Mouse (Mus musculus) forebrain, embryonic 11.5 days (tissue): ENCODE data around the gene Wwtr1. TPM values are rescaled to one million over a fixed set of nuclear protein-coding genes. Genes with fewer than 3 reads are reported as not detected.

ENCODE experiments used
- ATAC-seq: fragments of 200-750 bp; cut with Nextera tagmentation; replicated peaks from 2 replicates; pipeline ENCODE4 v1.8.0; 2017; ENCODE audit warnings: moderate TSS enrichment; ENCODE audit not compliant: low FRiP score
- DNase-seq: peaks from one replicate; pipeline ENCODE4 v3.0.0-alpha.2; 2017; ENCODE audit warnings: low spot score
- H3K27ac ChIP-seq: fragments of 300-500 bp; sonication (generic); 2 replicates; pipeline ENCODE4 v1.5.1; 2014; ENCODE audit warnings: low read depth, low read length
- H3K27me3 ChIP-seq: fragments of 300-500 bp; sonication (generic); 2 replicates; pipeline ENCODE4 v1.6.1; 2014; ENCODE audit warnings: mild to moderate bottlenecking, low read length, mixed read lengths; ENCODE audit not compliant: control insufficient read depth, insufficient read depth
- H3K36me3 ChIP-seq: fragments of 300-500 bp; sonication (generic); 2 replicates; pipeline ENCODE4 v1.6.1; 2014; ENCODE audit warnings: mild to moderate bottlenecking, low read length, moderate library complexity, mixed read lengths; ENCODE audit not compliant: control insufficient read depth, insufficient read depth
- H3K4me1 ChIP-seq: fragments of 300-500 bp; sonication (generic); replicated peaks from 2 replicates; pipeline ENCODE4 v1.6.1; 2014; ENCODE audit warnings: low read length, mixed read lengths; ENCODE audit not compliant: control insufficient read depth, insufficient read depth
- H3K4me2 ChIP-seq: fragments of 300-500 bp; sonication (generic); 2 replicates; pipeline ENCODE4 v1.6.1; 2014; ENCODE audit warnings: low read depth, mild to moderate bottlenecking, low read length, moderate library complexity, mixed read lengths; ENCODE audit not compliant: severe bottlenecking
- H3K4me3 ChIP-seq: fragments of 300-500 bp; sonication (generic); 2 replicates; pipeline ENCODE4 v1.5.1; 2014; ENCODE audit warnings: low read depth, low read length
- H3K9ac ChIP-seq: fragments of 300-500 bp; sonication (generic); 2 replicates; pipeline ENCODE4 v1.6.1; 2014; ENCODE audit warnings: low read length
- H3K9me3 ChIP-seq: fragments of 300-500 bp; sonication (generic); 2 replicates; pipeline ENCODE4 v1.6.1; 2016; ENCODE audit warnings: low read length, mixed read lengths; ENCODE audit not compliant: control insufficient read depth
- WGBS: fragments of 180-500 bp; shearing (Covaris S2); extraction: QIAGEN DNeasy Blood & Tissue Kit; methylation state at CpG from one replicate; pipeline ENCODE4 v1.1.7; 2014; 5-methylcytosine and 5-hydroxymethylcytosine counted together
- polyA plus RNA-seq: library from polyadenylated mRNA; unstranded; fragments of >200 nt; fragmentation: Nextera tagmentation; extraction: Ambion mirVana; gene quantifications from 2 replicates; pipeline ENCODE4 v1.2.1, GENCODE M21; 2014

Gene Wwtr1
- polyA plus RNA-seq: 11.2 and 12.1 TPM in 2 replicates

DNA sequence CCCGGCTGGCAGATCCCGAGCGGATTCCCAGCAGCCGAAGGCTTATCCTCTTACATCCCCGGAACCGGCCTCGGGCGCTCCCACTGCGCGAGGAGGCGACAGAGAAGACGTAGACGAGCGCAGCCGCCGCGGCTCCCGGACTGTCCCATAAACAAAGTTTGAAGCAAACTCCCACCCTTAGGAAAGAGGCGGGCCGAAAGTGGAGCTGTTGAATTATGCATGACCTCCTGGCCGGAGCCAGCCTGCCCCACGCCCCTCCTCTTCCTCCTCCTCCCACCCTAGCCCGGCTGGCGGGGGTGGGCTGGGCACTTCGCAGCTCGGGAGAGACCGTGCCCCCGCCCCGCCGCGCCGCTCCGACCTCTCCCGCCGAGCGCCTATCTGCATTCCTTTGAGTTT, at the start of gene Wwtr1:
Gene Wwtr1, minus strand, starts transcription at position 251 of the 396 bp plus-strand sequence.
- ATAC-seq (peak; percentile 95), DNase-seq (peak; percentile 94)
- Histone ChIP-seq H3K9me3 (no peaks in the 10 kb centered on the region), H3K4me2 (peak within 1 kb of the TSS; percentile 83), H3K27ac (peak within 1 kb of the TSS; percentile 55), H3K9ac (peak within 1 kb of the TSS; percentile 77), H3K27me3 (no peaks in the 10 kb centered on the region), H3K36me3 (no peaks in the 10 kb centered on the region), H3K4me3 (peak within 1 kb of the TSS; percentile 74), H3K4me1 (peaks cover 8% of the 10 kb centered on the region; the same call in 1 of the 2 replicates)
- WGBS: under 1% methylated on average over 36 of the region's 36 CpGs

DNA sequence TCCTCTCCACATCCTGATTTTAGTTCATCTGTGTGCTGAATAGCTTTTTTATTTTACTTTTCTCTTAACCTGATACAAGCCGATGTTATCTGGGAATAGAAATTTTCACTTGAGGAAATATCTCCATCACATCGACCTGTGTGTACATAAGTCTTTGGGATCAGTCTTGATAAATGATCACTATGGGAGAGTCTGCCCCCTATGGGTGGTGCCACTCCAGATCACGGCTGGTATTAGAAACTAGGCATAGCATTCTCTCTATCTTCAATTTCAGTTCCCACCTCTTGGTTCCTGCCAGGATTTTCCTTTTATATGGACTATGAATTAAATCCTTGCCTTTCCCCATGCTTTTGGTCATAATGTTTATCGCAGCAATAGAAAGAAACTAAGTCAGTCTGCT, 44.0 kb upstream of the Wwtr1 start:
- Histone ChIP-seq H3K36me3 (no peaks in the 10 kb centered on the region), H3K27me3 (no peaks in the 10 kb centered on the region), H3K9me3 (no peaks in the 10 kb centered on the region), H3K4me2 (no peak overlapping the region), H3K4me3 (no peak overlapping the region), H3K27ac (no peak overlapping the region), H3K4me1 (no peaks in the 10 kb centered on the region), H3K9ac (no peak overlapping the region)
- DNase-seq (no peak), ATAC-seq (no peak)
- 84% methylated on average over 4 of the region's 4 CpGs for WGBS

DNA sequence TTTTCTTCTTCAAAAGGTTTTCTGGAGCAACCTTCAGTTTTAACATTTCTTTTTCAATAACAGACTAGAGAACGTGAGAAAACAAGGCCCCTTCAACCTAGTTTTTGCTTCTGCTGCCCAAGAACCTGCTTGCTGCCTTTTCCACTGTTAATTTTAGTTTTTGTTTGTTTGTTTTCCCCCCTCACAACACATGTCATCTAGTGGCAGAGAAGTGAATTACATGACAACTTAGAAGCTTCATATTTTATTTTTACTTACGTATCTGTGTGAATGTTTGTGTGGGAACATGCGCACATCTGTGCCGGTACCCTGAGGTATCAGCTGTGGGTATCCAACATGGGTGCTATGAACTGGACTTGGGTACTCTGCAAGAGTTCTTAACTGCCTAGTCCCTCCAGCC, 39.9 kb upstream of the Wwtr1 start:
- H3K27ac ChIP-seq: no peak overlapping the region
- no peaks in the 10 kb centered on the region for H3K36me3 ChIP-seq
- H3K9ac ChIP-seq: no peak overlapping the region
- H3K9me3 ChIP-seq: no peaks in the 10 kb centered on the region
- 95% methylated on average over 4 of the region's 4 CpGs for WGBS
- DNase-seq (no peak), ATAC-seq (no peak)
- H3K27me3 ChIP-seq: no peaks in the 10 kb centered on the region
- H3K4me2 ChIP-seq: no peak overlapping the region
- no peak overlapping the region for H3K4me3 ChIP-seq
- no peaks in the 10 kb centered on the region for H3K4me1 ChIP-seq

DNA sequence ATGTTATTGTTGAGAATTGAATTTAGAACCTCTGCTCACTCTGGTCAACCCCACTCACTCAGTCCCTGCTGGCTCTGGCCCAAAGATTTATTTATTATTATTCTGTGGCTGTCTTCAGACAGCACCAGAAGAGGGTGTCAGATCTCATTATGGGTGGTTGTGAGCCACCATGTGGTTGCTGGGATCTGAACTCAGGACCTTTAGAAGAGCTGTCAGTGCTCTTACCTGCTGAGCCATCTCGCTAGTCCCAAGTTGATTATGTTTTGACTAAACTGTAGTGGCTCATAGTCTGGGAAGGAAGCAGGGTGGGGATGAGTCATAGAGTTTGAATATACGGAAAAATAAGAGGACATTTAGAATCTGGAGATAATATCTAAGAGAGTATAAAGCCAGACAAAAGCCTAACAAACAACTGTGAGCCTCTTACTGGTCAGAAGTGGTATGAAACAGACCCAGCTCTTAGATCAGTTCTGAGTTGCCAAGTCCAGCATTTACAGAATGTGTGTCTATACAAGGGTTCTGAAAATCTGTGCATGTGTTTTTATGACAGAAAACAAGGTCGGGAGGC, 36.8 kb upstream of the Wwtr1 start:
- 83% methylated on average over 3 of the region's 3 CpGs for WGBS
- no peaks in the 10 kb centered on the region for H3K9me3 ChIP-seq
- H3K36me3 ChIP-seq: no peaks in the 10 kb centered on the region
- no peak overlapping the region for H3K4me3 ChIP-seq
- no peak overlapping the region for H3K9ac ChIP-seq
- ATAC-seq (no peak), DNase-seq (no peak)
- no peak overlapping the region for H3K27ac ChIP-seq
- H3K27me3 ChIP-seq: no peaks in the 10 kb centered on the region
- no peaks in the 10 kb centered on the region for H3K4me1 ChIP-seq
- no peak overlapping the region for H3K4me2 ChIP-seq

DNA sequence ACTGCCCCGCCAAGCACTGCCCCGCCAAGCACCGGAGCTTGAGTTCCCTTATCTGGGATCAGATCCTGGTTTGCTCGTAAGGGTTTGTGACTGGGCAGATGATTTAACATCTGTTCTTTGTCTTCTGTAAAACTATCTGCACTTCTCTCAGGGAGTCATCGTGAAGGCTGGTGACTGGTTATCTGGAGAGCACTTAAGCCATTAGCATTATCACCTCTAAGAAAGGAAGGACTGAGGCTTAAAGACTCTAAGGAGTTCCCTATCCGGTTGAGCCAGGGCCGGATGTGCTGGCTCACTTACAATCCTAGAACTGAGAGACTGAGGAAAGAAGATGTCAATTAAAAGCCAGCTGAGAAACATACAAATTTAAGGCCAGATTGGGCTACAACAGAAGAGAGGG, 36.1 kb upstream of the Wwtr1 start:
- no peaks in the 10 kb centered on the region for H3K9me3 ChIP-seq
- H3K36me3 ChIP-seq: no peaks in the 10 kb centered on the region
- DNase-seq (no peak), ATAC-seq (no peak)
- no peak overlapping the region for H3K9ac ChIP-seq
- WGBS: 89% methylated on average over 7 of the region's 7 CpGs
- no peaks in the 10 kb centered on the region for H3K4me1 ChIP-seq
- H3K4me2 ChIP-seq: no peak overlapping the region
- H3K27me3 ChIP-seq: no peaks in the 10 kb centered on the region
- no peak overlapping the region for H3K4me3 ChIP-seq
- H3K27ac ChIP-seq: no peak overlapping the region

DNA sequence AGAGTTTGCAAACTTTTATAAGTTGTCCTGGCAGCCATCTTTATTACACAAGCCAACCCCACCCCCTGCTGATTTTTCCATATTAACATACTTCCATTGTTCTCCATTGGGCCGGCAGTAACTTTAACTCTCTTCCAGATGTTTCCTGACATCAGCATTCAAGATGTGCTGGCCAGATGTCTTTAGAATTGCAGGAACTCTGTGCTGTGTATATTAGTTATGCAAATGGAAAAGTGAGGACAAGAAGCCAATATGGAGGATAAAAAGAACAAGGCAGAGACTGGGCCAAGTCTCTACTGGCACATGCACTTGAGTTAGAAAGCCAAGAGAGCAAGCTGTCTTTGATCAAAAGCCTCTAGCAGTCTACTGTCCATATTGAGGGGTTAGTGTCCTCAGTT, 28.9 kb upstream of the Wwtr1 start:
- Histone ChIP-seq H3K27me3 (no peaks in the 10 kb centered on the region), H3K4me3 (no peak overlapping the region), H3K36me3 (no peaks in the 10 kb centered on the region), H3K27ac (no peak overlapping the region), H3K4me2 (no peak overlapping the region), H3K9ac (no peak overlapping the region), H3K9me3 (no peaks in the 10 kb centered on the region), H3K4me1 (no peaks in the 10 kb centered on the region)
- no peak for ATAC-seq
- no peak for DNase-seq
- 58% methylated on average over 1 of the region's 1 CpGs for WGBS

DNA sequence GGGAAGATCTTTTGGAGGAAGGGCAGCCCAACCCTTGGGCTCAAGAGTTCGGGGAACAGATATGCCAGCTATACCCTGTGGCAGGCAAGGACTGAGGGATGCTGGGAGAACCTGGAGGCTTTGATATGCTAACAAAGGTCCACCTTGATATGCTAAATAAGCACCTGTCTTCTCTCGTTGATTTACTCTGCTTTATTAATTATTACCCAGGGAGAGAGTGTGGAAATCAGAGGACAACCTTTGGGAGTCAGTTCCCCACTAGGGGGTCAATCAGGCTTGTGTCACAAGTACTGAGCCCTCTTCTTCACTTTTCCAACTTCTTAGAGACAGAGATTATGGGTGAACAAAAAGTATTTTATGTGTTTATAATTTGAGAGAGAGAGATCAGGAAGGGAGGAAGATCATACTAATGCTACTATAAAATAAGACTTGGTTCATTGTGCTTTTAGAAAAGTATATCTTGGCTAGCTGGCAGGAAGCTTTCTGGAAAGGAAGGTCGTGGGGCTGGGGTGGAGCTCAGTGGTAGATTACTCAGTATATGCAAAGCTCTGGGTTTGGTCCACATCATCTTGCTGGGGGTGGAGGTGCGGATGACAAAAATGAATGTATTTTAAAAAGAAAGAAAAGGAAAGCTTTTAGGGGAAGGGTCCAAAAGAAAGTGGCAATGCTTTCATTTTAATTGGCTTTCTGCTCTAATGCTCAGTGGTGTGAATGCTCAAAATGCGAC, 28.3 kb upstream of the Wwtr1 start:
- H3K36me3 ChIP-seq: no peaks in the 10 kb centered on the region
- no peak overlapping the region for H3K4me2 ChIP-seq
- ATAC-seq: no peak
- H3K27me3 ChIP-seq: no peaks in the 10 kb centered on the region
- DNase-seq: no peak
- no peaks in the 10 kb centered on the region for H3K4me1 ChIP-seq
- WGBS: 66% methylated on average over 5 of the region's 5 CpGs
- H3K27ac ChIP-seq: no peak overlapping the region
- H3K9ac ChIP-seq: no peak overlapping the region
- no peak overlapping the region for H3K4me3 ChIP-seq
- no peaks in the 10 kb centered on the region for H3K9me3 ChIP-seq

DNA sequence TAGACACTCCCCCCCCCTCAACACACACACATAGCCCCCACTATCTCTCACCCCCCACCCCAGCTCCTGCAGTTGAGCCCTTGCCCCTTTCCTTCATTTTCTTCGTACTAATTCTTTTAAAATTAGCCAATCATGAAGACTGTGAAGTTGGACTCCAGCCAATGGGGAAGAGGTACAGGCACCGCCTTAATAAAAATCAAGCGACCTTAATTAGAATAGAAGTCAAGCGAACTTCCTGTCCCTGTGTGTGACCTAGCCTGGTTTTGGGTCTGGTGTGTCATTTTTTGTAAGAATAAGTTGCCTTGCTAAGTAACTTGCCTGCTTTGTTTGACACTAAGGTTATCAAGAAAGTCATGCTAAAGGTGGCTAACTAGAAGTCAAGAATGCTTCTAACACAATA, 26.9 kb upstream of the Wwtr1 start:
- Histone ChIP-seq H3K4me3 (no peak overlapping the region), H3K9ac (no peak overlapping the region), H3K4me2 (no peak overlapping the region), H3K4me1 (no peaks in the 10 kb centered on the region), H3K36me3 (no peaks in the 10 kb centered on the region), H3K27ac (no peak overlapping the region), H3K27me3 (no peaks in the 10 kb centered on the region), H3K9me3 (no peaks in the 10 kb centered on the region)
- DNase-seq (no peak), ATAC-seq (no peak)
- WGBS: 90% methylated on average over 4 of the region's 4 CpGs

DNA sequence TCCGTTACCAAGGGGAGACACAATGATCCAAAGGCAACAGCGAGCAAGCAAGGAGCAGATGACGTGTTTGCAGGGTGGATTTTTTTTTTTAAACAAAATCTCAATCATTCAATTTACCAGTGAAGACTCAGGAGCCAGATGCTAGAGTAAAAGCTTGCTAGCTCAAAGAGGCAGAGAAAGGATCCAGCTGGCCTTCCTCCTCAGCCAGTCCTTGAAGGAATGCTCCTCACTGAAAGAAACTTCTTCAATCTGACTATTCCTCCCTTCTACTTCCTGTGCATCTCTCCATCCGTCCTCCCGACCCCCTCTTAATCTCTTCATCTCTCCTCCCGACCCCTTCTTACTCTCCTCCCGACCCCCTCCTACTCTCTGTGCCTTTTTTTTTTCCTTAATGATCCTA, 20.9 kb upstream of the Wwtr1 start:
- no peak overlapping the region for H3K4me3 ChIP-seq
- ATAC-seq: no peak
- H3K4me2 ChIP-seq: no peak overlapping the region
- no peaks in the 10 kb centered on the region for H3K36me3 ChIP-seq
- H3K9ac ChIP-seq: no peak overlapping the region
- no peak overlapping the region for H3K27ac ChIP-seq
- DNase-seq: no peak
- no peaks in the 10 kb centered on the region for H3K27me3 ChIP-seq
- H3K4me1 ChIP-seq: no peaks in the 10 kb centered on the region
- no peaks in the 10 kb centered on the region for H3K9me3 ChIP-seq
- 72% methylated on average over 7 of the region's 7 CpGs for WGBS
